Comparison of ENCODE assay signal across 27 mouse cellular contexts in genomic region chr3:105010681-105011339, GRCm38 (mm10). TPM values are rescaled to one million over a fixed set of nuclear protein-coding genes. Genes with fewer than 3 reads are reported as not detected.
"Had no signal": no experiment of that assay in that cellular context is flagged by ENCODE, and none has a peak within 500 bp of the region (broad histone marks: within the 10 kb centered on the region; RNA-seq: fewer than 3 reads in every experiment).

No protein-coding gene starts in this region.

- H3K9me3 ChIP-seq: liver, embryonic 13.5 days; stomach, embryonic 15.5 days had no signal

- H3K4me3 ChIP-seq: left cerebral cortex, adult 2 months; liver, embryonic 13.5 days; stomach, embryonic 15.5 days had no signal

- DNase-seq: kidney, adult 8-10 months; kidney, postnatal 25 days; layer of hippocampus, adult 9-11 months; layer of hippocampus, postnatal 36 days; liver, embryonic 13.5 days; lung, adult 2 months; lung, postnatal 14 days; lung, postnatal 4 days; midbrain, embryonic 14.5 days; right cerebral cortex, adult 18-20 months; right cerebral cortex, postnatal 25 days; spleen, adult 18-20 months; thymus, postnatal 25 days had no signal

- H3K4me1 ChIP-seq: liver, embryonic 13.5 days; stomach, embryonic 15.5 days had no signal

- H3K4me2 ChIP-seq: liver, embryonic 13.5 days; midbrain, embryonic 11.5 days; stomach, embryonic 15.5 days had no signal

- H3K27me3 ChIP-seq: liver, embryonic 13.5 days; stomach, embryonic 15.5 days had no signal

- H3K9ac ChIP-seq: liver, embryonic 13.5 days; stomach, embryonic 15.5 days had no signal

- H3K27ac ChIP-seq: left cerebral cortex, adult 2 months; liver, embryonic 13.5 days; stomach, embryonic 15.5 days had no signal

- H3K36me3 ChIP-seq: liver, embryonic 13.5 days had no signal

- ATAC-seq: intestine, postnatal 0 days had no signal

RNA-seq across cellular contexts. Expression of gene 4930564D02Rik, which starts 55.8 kb away (rescaled TPM):
- polyA plus RNA-seq: intestine, embryonic 14.5 days; intestine, postnatal 0 days; limb, embryonic 11.5 days; limb, embryonic 14.5 days; liver, adult 2 months; liver, embryonic 13.5 days; liver, embryonic 16.5 days; lung, adult 2 months; lung, embryonic 16.5 days; midbrain, embryonic 11.5 days; midbrain, embryonic 14.5 days; midbrain, postnatal 0 days; neural tube, embryonic 11.5 days; neural tube, embryonic 14.5 days; stomach, embryonic 15.5 days; thymus, postnatal 0 days had no signal
